Mouse (Mus musculus) megakaryocyte, embryonic 14.5 days (primary cell): ENCODE measurements around the gene Sdk2. TPM values are rescaled to one million over a fixed set of nuclear protein-coding genes. Genes with fewer than 3 reads are reported as not detected.

Source experiments
- H3K27me3 ChIP-seq: replicated peaks from 2 replicates; pipeline ENCODE3; 2012; ENCODE audit warnings: inconsistent platforms
- H3K36me3 ChIP-seq: replicated peaks from 2 replicates; pipeline ENCODE3; 2012; ENCODE audit warnings: low read length, inconsistent platforms, mixed read lengths
- H3K4me1 ChIP-seq: 2 replicates; pipeline ENCODE4 v1.6.1; 2012; ENCODE audit warnings: inconsistent platforms
- H3K4me3 ChIP-seq: replicated peaks from 2 replicates; pipeline ENCODE3; 2012; ENCODE audit warnings: moderate library complexity, mild to moderate bottlenecking, inconsistent platforms
- H3K9me3 ChIP-seq: 2 replicates; pipeline ENCODE4 v1.6.1; 2012; ENCODE audit warnings: inconsistent platforms
- FLI1 ChIP-seq: IDR thresholded peaks from 2 replicates; pipeline ENCODE4 v1.6.1; 2012; ENCODE audit warnings: low read length, inconsistent platforms, mixed read lengths
- GATA1 ChIP-seq: IDR thresholded peaks from 3 replicates; pipeline ENCODE4 v1.6.1; 2012; ENCODE audit warnings: mixed read lengths, low read length, inconsistent platforms, borderline replicate concordance
- polyA plus RNA-seq: library from polyadenylated mRNA; stranded (reverse); fragments of >175 nt; gene quantifications from 2 replicates; pipeline ENCODE4 v1.2.3, GENCODE M21; 2012; ENCODE audit warnings: low replicate concordance; ENCODE audit not compliant: insufficient read depth

Sdk2 gene
- polyA plus RNA-seq, 1 experiment, result 0.04 TPM

GRCm38 (mm10) chr11:114047887-114048331 lies 18.9 kb downstream of the Sdk2 start:
- H3K27me3 ChIP-seq, result peaks cover 6% of the 10 kb centered on the region
- no peak for TF ChIP-seq FLI1
- no peak for TF ChIP-seq GATA1
- no peaks in the 10 kb centered on the region for H3K36me3 ChIP-seq
- no peaks in the 10 kb centered on the region for H3K4me1 ChIP-seq
- H3K4me3 ChIP-seq, result no peak overlapping the region
- peaks cover 24% of the 10 kb centered on the region for H3K9me3 ChIP-seq

- no peaks in the 10 kb centered on the region for H3K4me1 ChIP-seq
- no peak for TF ChIP-seq GATA1
- H3K27me3 ChIP-seq, result peaks cover 6% of the 10 kb centered on the region
- H3K4me3 ChIP-seq, result no peak overlapping the region
- H3K9me3 ChIP-seq, result peaks cover 24% of the 10 kb centered on the region
- H3K36me3 ChIP-seq, result no peaks in the 10 kb centered on the region
Measured at GRCm38 (mm10) chr11:114046927-114047326, 19.9 kb downstream of the Sdk2 start.

- no peaks in the 10 kb centered on the region for H3K36me3 ChIP-seq
- TF ChIP-seq GATA1 (no peak), FLI1 (no peak)
- H3K4me3 ChIP-seq, result no peak overlapping the region
- H3K4me1 ChIP-seq, result no peaks in the 10 kb centered on the region
- peaks cover 7% of the 10 kb centered on the region for H3K27me3 ChIP-seq
- peaks cover 24% of the 10 kb centered on the region for H3K9me3 ChIP-seq
Measured at GRCm38 (mm10) chr11:114044373-114044772, 22.5 kb downstream of the Sdk2 start.

DNA sequence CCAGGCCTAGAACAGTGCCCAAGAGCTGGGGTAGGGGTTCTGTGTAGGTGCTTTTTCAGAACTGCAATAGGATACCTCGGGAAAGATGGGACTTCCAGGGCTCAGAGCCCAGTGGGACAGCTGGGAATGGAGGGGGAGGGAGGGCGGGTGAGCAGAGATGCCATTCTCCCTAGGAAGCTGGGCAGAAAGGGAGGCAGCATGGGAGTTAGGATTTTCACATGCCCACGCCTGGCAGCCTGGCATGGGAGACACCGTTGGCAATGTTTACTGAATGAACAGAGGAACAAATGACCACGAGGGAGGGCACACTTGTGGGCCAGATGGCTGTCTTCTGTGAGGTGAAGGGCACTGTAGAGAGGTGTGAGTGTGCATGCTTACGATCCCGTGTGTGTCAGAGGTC lies 23.3 kb downstream of the Sdk2 start:
- H3K27me3 ChIP-seq, result peaks cover 7% of the 10 kb centered on the region
- TF ChIP-seq FLI1, result no peak
- no peak for TF ChIP-seq GATA1
- no peaks in the 10 kb centered on the region for H3K4me1 ChIP-seq
- peaks cover 24% of the 10 kb centered on the region for H3K9me3 ChIP-seq
- no peaks in the 10 kb centered on the region for H3K36me3 ChIP-seq
- H3K4me3 ChIP-seq, result no peak overlapping the region

GRCm38 (mm10) chr11:114040391-114041035 lies 26.3 kb downstream of the Sdk2 start:
- H3K4me1 ChIP-seq, result no peaks in the 10 kb centered on the region
- TF ChIP-seq GATA1, result no peak
- no peak for TF ChIP-seq FLI1
- no peaks in the 10 kb centered on the region for H3K36me3 ChIP-seq
- H3K4me3 ChIP-seq, result no peak overlapping the region
- peaks cover 5% of the 10 kb centered on the region for H3K9me3 ChIP-seq
- peaks cover 6% of the 10 kb centered on the region for H3K27me3 ChIP-seq

GRCm38 (mm10) chr11:114038036-114038435 lies 28.8 kb downstream of the Sdk2 start:
- H3K4me3 ChIP-seq, result no peak overlapping the region
- H3K4me1 ChIP-seq, result no peaks in the 10 kb centered on the region
- peaks cover 8% of the 10 kb centered on the region for H3K27me3 ChIP-seq
- H3K9me3 ChIP-seq, result no peaks in the 10 kb centered on the region
- TF ChIP-seq FLI1 (no peak), GATA1 (no peak)
- H3K36me3 ChIP-seq, result no peaks in the 10 kb centered on the region

DNA sequence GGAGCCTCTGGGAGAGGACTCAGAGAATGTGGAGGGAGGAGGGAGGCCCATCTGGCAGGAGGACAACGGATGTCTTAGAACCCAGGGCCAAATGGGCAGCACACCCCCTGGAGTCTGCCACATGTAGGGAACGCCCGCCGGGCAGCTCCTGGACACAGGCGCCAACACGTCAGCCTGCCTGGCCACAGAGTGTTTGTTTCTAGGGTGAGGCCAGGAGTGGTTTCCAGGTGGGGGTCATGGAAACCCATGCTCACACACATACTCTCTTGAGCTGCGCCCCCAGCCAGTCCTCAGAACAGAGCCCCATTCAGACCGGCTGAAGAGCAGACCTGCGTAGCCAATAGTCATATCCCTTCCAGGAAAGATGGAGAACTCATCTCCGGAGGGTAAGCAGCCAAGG lies 35.4 kb downstream of the Sdk2 start:
- Histone ChIP-seq H3K27me3 (peaks cover 11% of the 10 kb centered on the region), H3K36me3 (no peaks in the 10 kb centered on the region), H3K4me1 (no peaks in the 10 kb centered on the region), H3K4me3 (no peak overlapping the region), H3K9me3 (no peaks in the 10 kb centered on the region)
- no peak for TF ChIP-seq FLI1
- no peak for TF ChIP-seq GATA1

- H3K4me1 ChIP-seq, result no peaks in the 10 kb centered on the region
- no peaks in the 10 kb centered on the region for H3K9me3 ChIP-seq
- no peak overlapping the region for H3K4me3 ChIP-seq
- peaks cover 10% of the 10 kb centered on the region for H3K27me3 ChIP-seq
- no peaks in the 10 kb centered on the region for H3K36me3 ChIP-seq
- TF ChIP-seq GATA1 (no peak), FLI1 (no peak)
Measured at GRCm38 (mm10) chr11:114030214-114030613, 36.6 kb downstream of the Sdk2 start.

GRCm38 (mm10) chr11:114028512-114028911 lies 38.3 kb downstream of the Sdk2 start:
- H3K27me3 ChIP-seq, result peaks cover 13% of the 10 kb centered on the region
- H3K4me3 ChIP-seq, result no peak overlapping the region
- no peaks in the 10 kb centered on the region for H3K9me3 ChIP-seq
- TF ChIP-seq FLI1, result no peak
- TF ChIP-seq GATA1, result no peak
- H3K36me3 ChIP-seq, result no peaks in the 10 kb centered on the region
- no peaks in the 10 kb centered on the region for H3K4me1 ChIP-seq

- Histone ChIP-seq H3K9me3 (no peaks in the 10 kb centered on the region), H3K4me1 (no peaks in the 10 kb centered on the region), H3K27me3 (peaks cover 11% of the 10 kb centered on the region), H3K36me3 (no peaks in the 10 kb centered on the region), H3K4me3 (no peak overlapping the region)
- no peak for TF ChIP-seq FLI1
Measured at GRCm38 (mm10) chr11:114028021-114028420, 38.8 kb downstream of the Sdk2 start.

DNA sequence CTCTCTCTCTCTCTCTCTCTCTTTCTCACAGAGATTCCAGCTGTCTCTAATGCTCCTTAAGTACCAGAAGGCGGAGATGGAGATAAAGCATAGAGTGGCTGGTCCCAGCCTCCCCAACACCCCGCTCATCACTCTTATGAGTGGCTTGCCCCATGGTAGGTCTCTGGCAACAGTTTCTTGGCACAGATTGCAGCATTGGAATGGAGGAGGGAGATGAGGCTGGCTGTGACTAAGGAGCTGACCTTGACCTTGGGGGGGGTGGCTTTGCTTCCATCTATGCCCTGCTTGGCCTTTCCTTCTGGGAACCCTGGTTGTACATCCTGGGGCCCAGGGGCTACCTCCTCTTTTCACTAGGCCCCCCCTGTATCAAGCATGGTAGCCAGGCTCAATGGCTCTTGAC lies 41.8 kb downstream of the Sdk2 start:
- Histone ChIP-seq H3K36me3 (no peaks in the 10 kb centered on the region), H3K27me3 (peaks cover 11% of the 10 kb centered on the region), H3K4me3 (no peak overlapping the region), H3K9me3 (no peaks in the 10 kb centered on the region), H3K4me1 (no peaks in the 10 kb centered on the region)
- TF ChIP-seq FLI1 (no peak), GATA1 (no peak)
